Mouse (Mus musculus): ENCODE measurements around the gene Slc25a19. TPM values are rescaled to one million over a fixed set of nuclear protein-coding genes. Genes with fewer than 3 reads are reported as not detected.

Slc25a19 gene
- polyA plus RNA-seq, 1 experiment from 2014 or later = 38.3 TPM

DNA sequence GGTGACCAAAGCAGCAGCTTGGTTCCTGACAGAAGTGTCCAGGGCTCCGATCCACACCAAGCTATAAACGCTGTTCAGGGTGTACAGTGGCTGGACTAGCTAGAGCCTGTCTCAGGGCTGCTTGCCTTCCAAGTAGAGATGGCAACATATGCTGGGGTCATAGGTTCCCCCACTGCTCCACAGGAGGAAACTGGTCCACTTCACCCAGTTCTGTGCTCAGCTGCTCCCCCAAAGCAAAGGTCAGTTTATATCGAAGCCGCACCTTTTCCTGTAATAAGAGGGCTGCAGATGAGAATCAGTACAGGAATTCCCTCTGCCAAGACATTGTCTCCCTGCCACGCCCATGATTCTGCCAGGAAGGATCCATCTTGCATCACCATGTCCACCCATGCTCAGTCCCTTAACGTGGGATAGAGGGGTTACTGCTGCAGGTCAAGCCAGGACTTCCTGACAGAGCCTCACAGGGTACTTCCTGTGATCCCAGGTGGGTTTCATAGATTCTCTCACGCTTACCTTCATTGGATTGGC lies 42.5 kb downstream of the Slc25a19 start:
- H3K4me3 ChIP-seq (ENCODE audit: low read depth, low read length) = no peak overlapping the region
- no peaks in the 10 kb centered on the region for H3K9me3 ChIP-seq (replicated peaks; ENCODE audit: control insufficient read depth, low read length)
- 91% methylated on average over 7 of the region's 7 CpGs for WGBS
- peaks cover 97% of the 10 kb centered on the region for H3K36me3 ChIP-seq (ENCODE audit: control insufficient read depth, insufficient read depth, low read length)
- ATAC-seq = no peak
- no peaks in the 10 kb centered on the region for H3K27me3 ChIP-seq (replicated peaks; ENCODE audit: control insufficient read depth, insufficient read depth, low read length)
- H3K4me2 ChIP-seq (ENCODE audit: low read length) = no peak overlapping the region
- no peak for DNase-seq (ENCODE audit: low spot score)
- no peak overlapping the region for H3K9ac ChIP-seq (ENCODE audit: low read length)
- H3K27ac ChIP-seq (ENCODE audit: low read depth, low read length) = no peak overlapping the region
- H3K4me1 ChIP-seq (ENCODE audit: control insufficient read depth, insufficient read depth, low read length) = no peaks in the 10 kb centered on the region

DNA sequence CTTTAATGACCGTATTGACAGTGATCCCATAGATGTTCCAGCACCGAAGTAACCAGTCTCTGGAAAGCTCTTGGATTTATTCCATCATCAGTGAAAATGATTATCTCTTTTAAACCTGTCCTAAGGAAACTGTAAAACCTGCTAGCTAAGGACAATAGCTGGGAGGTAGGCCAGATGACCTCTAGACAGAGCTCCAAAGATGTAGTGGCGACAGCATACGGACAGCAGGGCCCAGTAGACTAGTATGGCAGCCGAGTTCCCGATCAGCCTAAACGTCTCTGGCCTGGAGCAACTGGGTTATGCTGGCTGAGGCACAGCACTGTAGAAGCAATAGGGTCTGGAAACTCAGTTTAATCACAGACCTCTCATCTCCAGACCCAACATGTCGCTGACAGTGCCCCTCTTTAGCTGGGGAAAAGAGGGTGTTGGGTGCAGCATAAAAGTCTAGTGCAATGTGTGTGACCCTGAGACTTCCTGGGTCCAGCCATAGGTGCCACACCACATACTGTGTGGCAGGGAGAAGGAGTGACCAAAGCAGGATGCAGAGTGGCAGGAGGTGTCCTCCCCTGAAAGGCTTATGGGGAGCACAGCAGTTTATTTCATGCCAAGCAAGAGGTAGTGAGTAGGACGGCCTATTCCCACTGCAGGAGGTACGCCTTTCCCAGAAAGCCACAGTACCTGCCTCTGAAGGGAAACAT lies 43.6 kb downstream of the Slc25a19 start:
- peaks cover 94% of the 10 kb centered on the region for H3K36me3 ChIP-seq (ENCODE audit: control insufficient read depth, insufficient read depth, low read length)
- H3K4me3 ChIP-seq (ENCODE audit: low read depth, low read length) = no peak overlapping the region
- H3K9ac ChIP-seq (ENCODE audit: low read length) = no peak overlapping the region
- H3K27ac ChIP-seq (ENCODE audit: low read depth, low read length) = no peak overlapping the region
- H3K4me1 ChIP-seq (ENCODE audit: control insufficient read depth, insufficient read depth, low read length) = no peaks in the 10 kb centered on the region
- WGBS = 91% methylated on average over 10 of the region's 10 CpGs
- no peak for ATAC-seq
- H3K27me3 ChIP-seq (replicated peaks; ENCODE audit: control insufficient read depth, insufficient read depth, low read length) = no peaks in the 10 kb centered on the region
- H3K9me3 ChIP-seq (replicated peaks; ENCODE audit: control insufficient read depth, low read length) = no peaks in the 10 kb centered on the region
- H3K4me2 ChIP-seq (ENCODE audit: low read length) = no peak overlapping the region
- no peak for DNase-seq (ENCODE audit: low spot score)

DNA sequence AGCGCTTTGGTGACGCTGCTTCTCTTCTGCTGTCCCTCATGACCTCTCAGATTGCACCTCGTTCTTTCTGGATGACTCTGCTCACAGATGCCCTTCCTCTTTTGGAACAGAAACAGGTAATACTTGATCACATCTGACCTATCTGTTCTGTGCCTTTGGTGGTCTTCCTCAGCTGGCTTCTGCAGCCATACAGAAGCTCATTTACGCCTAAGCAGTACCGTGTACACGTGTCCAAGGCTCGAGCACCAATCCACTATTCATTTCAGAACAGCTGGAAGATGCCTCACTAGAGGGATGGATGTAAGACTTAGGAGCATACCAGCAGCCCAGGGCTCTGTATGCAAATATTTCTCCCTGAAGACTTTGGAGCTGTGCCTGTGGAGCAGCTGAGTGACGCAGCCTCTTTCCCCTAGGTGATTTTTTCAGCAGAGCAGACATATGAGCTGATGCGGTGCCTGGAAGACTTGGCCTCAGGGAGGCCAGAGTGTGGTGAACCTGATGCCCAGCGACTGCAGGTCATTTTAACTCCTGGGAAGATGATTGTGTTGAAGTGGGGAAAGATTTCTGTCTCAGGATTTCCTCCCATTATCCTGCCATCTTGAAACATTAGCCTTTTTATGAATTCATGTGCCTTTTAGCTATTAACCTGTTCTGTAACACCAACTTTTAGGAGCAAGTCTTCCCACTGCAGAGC lies 45.0 kb downstream of the Slc25a19 start:
- Histone ChIP-seq H3K27ac (ENCODE audit: low read depth, low read length) (no peak overlapping the region), H3K9ac (ENCODE audit: low read length) (no peak overlapping the region), H3K9me3 (replicated peaks; ENCODE audit: control insufficient read depth, low read length) (no peaks in the 10 kb centered on the region), H3K4me2 (ENCODE audit: low read length) (no peak overlapping the region), H3K4me1 (ENCODE audit: control insufficient read depth, insufficient read depth, low read length) (no peaks in the 10 kb centered on the region), H3K27me3 (replicated peaks; ENCODE audit: control insufficient read depth, insufficient read depth, low read length) (no peaks in the 10 kb centered on the region), H3K36me3 (ENCODE audit: control insufficient read depth, insufficient read depth, low read length) (peaks cover 97% of the 10 kb centered on the region), H3K4me3 (ENCODE audit: low read depth, low read length) (no peak overlapping the region)
- ATAC-seq (no peak), DNase-seq (ENCODE audit: low spot score) (no peak)
- 87% methylated on average over 10 of the region's 10 CpGs for WGBS

DNA sequence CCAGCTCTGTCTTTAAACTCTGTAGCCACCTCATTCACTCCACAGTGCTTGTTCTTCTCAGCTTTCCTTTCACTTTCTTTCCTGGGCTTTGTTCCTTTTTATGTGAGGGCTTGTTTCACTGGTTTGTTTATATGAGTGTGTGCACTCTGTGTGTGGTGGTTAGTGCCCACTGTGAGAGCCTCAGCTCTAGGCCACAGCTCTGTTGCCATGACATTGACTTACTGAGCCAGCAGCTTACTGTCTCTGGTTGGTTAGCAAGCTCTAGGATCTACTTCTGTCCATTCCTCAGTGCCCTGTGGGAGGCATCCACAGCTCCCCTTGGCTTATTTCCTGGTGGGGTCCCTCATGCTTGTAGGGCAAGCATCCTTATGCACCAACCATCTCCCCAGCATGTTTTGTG lies 49.0 kb downstream of the Slc25a19 start:
- Histone ChIP-seq H3K4me1 (ENCODE audit: control insufficient read depth, insufficient read depth, low read length) (no peaks in the 10 kb centered on the region), H3K9ac (ENCODE audit: low read length) (no peak overlapping the region), H3K27me3 (replicated peaks; ENCODE audit: control insufficient read depth, insufficient read depth, low read length) (no peaks in the 10 kb centered on the region), H3K27ac (ENCODE audit: low read depth, low read length) (no peak overlapping the region), H3K4me2 (ENCODE audit: low read length) (no peak overlapping the region), H3K36me3 (ENCODE audit: control insufficient read depth, insufficient read depth, low read length) (peaks cover 68% of the 10 kb centered on the region), H3K9me3 (replicated peaks; ENCODE audit: control insufficient read depth, low read length) (no peaks in the 10 kb centered on the region), H3K4me3 (ENCODE audit: low read depth, low read length) (no peak overlapping the region)
- DNase-seq (ENCODE audit: low spot score) (no peak), ATAC-seq (no peak)

DNA sequence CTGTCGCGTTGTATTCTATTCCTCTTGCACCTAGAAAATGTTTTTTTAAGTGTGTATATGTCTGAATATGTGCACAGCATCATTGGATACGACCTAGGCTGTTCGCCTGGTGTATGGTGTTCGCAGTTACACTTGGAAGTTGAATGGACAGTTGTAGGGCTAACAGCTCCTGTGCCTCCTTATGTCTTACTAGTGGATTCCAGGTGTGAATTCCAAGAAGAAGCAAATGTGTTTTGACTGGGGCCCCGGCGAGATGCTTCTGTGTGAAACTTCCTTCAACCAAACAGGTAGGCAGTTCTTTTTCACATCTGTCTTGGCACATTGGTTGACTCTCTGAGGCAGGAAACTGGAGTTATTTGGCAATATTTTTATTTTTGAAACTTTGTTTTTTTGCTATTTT lies 63.1 kb downstream of the Slc25a19 start:
- no peaks in the 10 kb centered on the region for H3K27me3 ChIP-seq (replicated peaks; ENCODE audit: control insufficient read depth, insufficient read depth, low read length)
- ATAC-seq (no peak), DNase-seq (ENCODE audit: low spot score) (no peak)
- peak overlapping the region; percentile 77 for H3K9ac ChIP-seq (ENCODE audit: low read length)
- H3K27ac ChIP-seq (ENCODE audit: low read depth, low read length) = no peak overlapping the region
- H3K4me2 ChIP-seq (ENCODE audit: low read length) = peak overlapping the region; percentile 82
- H3K4me3 ChIP-seq (ENCODE audit: low read depth, low read length) = peak overlapping the region; percentile 81
- 16% methylated on average over 7 of the region's 7 CpGs for WGBS
- peaks cover 7% of the 10 kb centered on the region; the same call in 1 of the 2 replicates for H3K4me1 ChIP-seq (ENCODE audit: control insufficient read depth, insufficient read depth, low read length)
- H3K9me3 ChIP-seq (replicated peaks; ENCODE audit: control insufficient read depth, low read length) = no peaks in the 10 kb centered on the region
- peaks cover 40% of the 10 kb centered on the region for H3K36me3 ChIP-seq (ENCODE audit: control insufficient read depth, insufficient read depth, low read length)

Other genes with a start within 250 kb of the Slc25a19 start
- 17.7 and 19.0 TPM in 2 replicates for gene Cdr2l, start 246.4 kb downstream of the Slc25a19 start, polyA plus RNA-seq (2014; fragmentation: Nextera tagmentation; extraction: Ambion mirVana)
- gene Mrpl58, start 224.5 kb downstream of the Slc25a19 start, polyA plus RNA-seq (2014; fragmentation: Nextera tagmentation; extraction: Ambion mirVana) = 203 and 253 TPM in 2 replicates
- 768 and 904 TPM in 2 replicates for gene Atp5h, start 208.3 kb downstream of the Slc25a19 start, polyA plus RNA-seq (2014; fragmentation: Nextera tagmentation; extraction: Ambion mirVana)
- gene Kctd2, start 208.2 kb downstream of the Slc25a19 start, polyA plus RNA-seq (2014; fragmentation: Nextera tagmentation; extraction: Ambion mirVana) = 17.8 and 17.9 TPM in 2 replicates
- gene Trim80, start 187.8 kb downstream of the Slc25a19 start, polyA plus RNA-seq (2014; fragmentation: Nextera tagmentation; extraction: Ambion mirVana) = not detected in 2 replicates
- gene Slc16a5, start 165.8 kb downstream of the Slc25a19 start, polyA plus RNA-seq (2014; fragmentation: Nextera tagmentation; extraction: Ambion mirVana) = 0.12 TPM in 1 of 2 replicates, not detected in the other
- gene Armc7, start 152.6 kb downstream of the Slc25a19 start, polyA plus RNA-seq (2014; fragmentation: Nextera tagmentation; extraction: Ambion mirVana) = 11.5 and 14.6 TPM in 2 replicates
- gene Nt5c, start 136.4 kb downstream of the Slc25a19 start, polyA plus RNA-seq (2014; fragmentation: Nextera tagmentation; extraction: Ambion mirVana) = 95.5 and 107 TPM in 2 replicates
- gene Jpt1, start 113.9 kb downstream of the Slc25a19 start, polyA plus RNA-seq (2014; fragmentation: Nextera tagmentation; extraction: Ambion mirVana) = 2,151 and 2,168 TPM in 2 replicates
- 1,356 and 1,420 TPM in 2 replicates for gene Sumo2, start 92.0 kb downstream of the Slc25a19 start, polyA plus RNA-seq (2014; fragmentation: Nextera tagmentation; extraction: Ambion mirVana)
- gene Nup85, start 63.9 kb downstream of the Slc25a19 start, polyA plus RNA-seq (2014; fragmentation: Nextera tagmentation; extraction: Ambion mirVana) = 117 and 122 TPM in 2 replicates
- gene Mrps7, start 24.4 kb downstream of the Slc25a19 start, polyA plus RNA-seq (2014; fragmentation: Nextera tagmentation; extraction: Ambion mirVana) = 72.1 and 81.5 TPM in 2 replicates
- 18.1 and 22.7 TPM in 2 replicates for gene Gga3, start 24.2 kb downstream of the Slc25a19 start, polyA plus RNA-seq (2014; fragmentation: Nextera tagmentation; extraction: Ambion mirVana)
- 9.5 and 12.5 TPM in 2 replicates for gene Mif4gd, start 15.3 kb downstream of the Slc25a19 start, polyA plus RNA-seq (2014; fragmentation: Nextera tagmentation; extraction: Ambion mirVana)
- gene Grb2, start 80.3 kb upstream of the Slc25a19 start, polyA plus RNA-seq (2014; fragmentation: Nextera tagmentation; extraction: Ambion mirVana) = 108 and 113 TPM in 2 replicates
- gene Tmem94, start 137.1 kb upstream of the Slc25a19 start, polyA plus RNA-seq (2014; fragmentation: Nextera tagmentation; extraction: Ambion mirVana) = 12.4 and 19.6 TPM in 2 replicates
- gene Caskin2, start 185.3 kb upstream of the Slc25a19 start, polyA plus RNA-seq (2014; fragmentation: Nextera tagmentation; extraction: Ambion mirVana) = 8.0 and 8.9 TPM in 2 replicates
- 15.2 and 19.1 TPM in 2 replicates for gene Tsen54, start 186.4 kb upstream of the Slc25a19 start, polyA plus RNA-seq (2014; fragmentation: Nextera tagmentation; extraction: Ambion mirVana)
- 0.70 and 1.3 TPM in 2 replicates for gene Llgl2, start 195.8 kb upstream of the Slc25a19 start, polyA plus RNA-seq (2014; fragmentation: Nextera tagmentation; extraction: Ambion mirVana)
- gene Myo15b, start 230.1 kb upstream of the Slc25a19 start, polyA plus RNA-seq (2014; fragmentation: Nextera tagmentation; extraction: Ambion mirVana) = not detected in 2 replicates